Mouse (Mus musculus) E14TG2a.4 (cell line): Measurements from ENCODE around the gene Snapc3.

Experiments used
- H3K27me3 ChIP-seq: 2 replicates; pipeline ENCODE4 v1.6.1; 2014; ENCODE audit warnings: low read length, control low read depth; ENCODE audit not compliant: insufficient read depth
- H3K36me3 ChIP-seq: 2 replicates; pipeline ENCODE4 v1.6.1; 2014; ENCODE audit warnings: low read length, control low read depth; ENCODE audit not compliant: insufficient read depth
- H3K4me1 ChIP-seq: replicated peaks from 2 replicates; pipeline ENCODE4 v1.6.1; 2014; ENCODE audit warnings: low read depth, low read length, control low read depth
- H3K4me3 ChIP-seq: replicated peaks from 2 replicates; pipeline ENCODE4 v1.5.1; 2014; ENCODE audit warnings: mild to moderate bottlenecking, low read length
- H3K9me3 ChIP-seq: 2 replicates; pipeline ENCODE4 v1.6.1; 2014; ENCODE audit warnings: low read length, control low read depth
- CTCF ChIP-seq: conservative IDR thresholded peaks from 2 replicates; pipeline ENCODE4 v1.5.1; 2014; ENCODE audit warnings: low read length
- NANOG ChIP-seq: IDR thresholded peaks from 2 replicates; pipeline ENCODE4 v1.6.1; 2014; ENCODE audit warnings: borderline replicate concordance, low read length, mixed read lengths
- POU5F1 ChIP-seq: IDR thresholded peaks from 2 replicates; pipeline ENCODE4 v1.6.1; 2014; ENCODE audit warnings: low read length, borderline replicate concordance

The Snapc3 gene

DNA sequence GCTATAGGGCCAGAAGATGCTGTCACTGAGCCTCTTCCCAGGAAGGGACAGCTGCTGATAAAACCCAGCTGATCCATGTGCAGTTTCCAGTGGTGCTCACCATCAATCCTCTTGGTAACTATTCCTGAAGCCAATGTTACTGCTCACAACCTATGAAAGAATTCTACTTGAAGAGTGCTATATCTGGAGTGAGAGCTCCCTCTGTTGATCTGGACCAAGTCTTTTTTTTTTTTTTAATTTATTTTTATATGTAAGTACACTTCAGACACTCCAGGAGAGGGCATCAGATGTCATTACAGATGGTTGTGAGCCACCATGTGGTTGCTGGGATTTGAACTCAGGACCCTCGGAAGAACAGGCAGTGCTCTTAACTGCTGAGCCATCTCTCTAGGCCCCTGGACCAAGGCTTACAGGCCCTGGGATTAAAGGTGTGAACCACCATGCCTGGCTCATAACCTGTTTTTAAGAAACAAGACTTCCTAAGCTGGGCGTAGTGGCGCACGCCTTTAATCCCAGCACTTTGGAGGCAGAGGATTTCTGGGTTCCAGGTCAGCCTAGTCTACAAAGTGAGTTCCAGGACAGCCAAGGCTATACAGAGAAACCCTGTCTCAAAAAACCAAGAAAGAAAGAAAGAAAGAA lies 7.5 kb upstream of the Snapc3 start:
- TF ChIP-seq CTCF (no peak), POU5F1 (no peak), NANOG (no peak)
- H3K9me3 ChIP-seq, result peaks cover 61% of the 10 kb centered on the region
- H3K4me1 ChIP-seq, result no peaks in the 10 kb centered on the region
- H3K36me3 ChIP-seq, result no peaks in the 10 kb centered on the region
- no peak overlapping the region for H3K4me3 ChIP-seq
- H3K27me3 ChIP-seq, result no peaks in the 10 kb centered on the region

DNA sequence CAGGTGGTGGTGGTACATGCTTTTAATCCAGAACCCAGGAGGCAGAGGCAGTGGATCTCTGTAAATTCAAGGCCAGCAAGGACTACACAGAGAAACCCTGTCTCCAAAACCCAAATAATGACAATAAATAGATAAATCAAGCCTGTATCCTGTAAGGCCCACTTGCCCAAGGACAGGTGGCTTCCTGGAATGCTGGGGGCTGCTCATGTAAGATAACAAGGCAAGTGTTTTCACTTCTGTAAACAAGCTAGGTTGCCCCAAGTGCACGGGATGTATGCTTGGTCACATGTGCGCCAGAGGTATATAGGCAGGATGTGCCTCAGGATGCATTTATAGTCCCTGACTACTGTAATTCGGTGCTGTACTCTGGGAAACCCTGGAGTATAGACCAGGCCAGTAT lies 5.5 kb upstream of the Snapc3 start:
- TF ChIP-seq NANOG (no peak), CTCF (no peak), POU5F1 (no peak)
- H3K27me3 ChIP-seq, result no peaks in the 10 kb centered on the region
- peaks cover 54% of the 10 kb centered on the region for H3K9me3 ChIP-seq
- no peak overlapping the region for H3K4me3 ChIP-seq
- H3K4me1 ChIP-seq, result peaks cover 11% of the 10 kb centered on the region
- no peaks in the 10 kb centered on the region for H3K36me3 ChIP-seq

DNA sequence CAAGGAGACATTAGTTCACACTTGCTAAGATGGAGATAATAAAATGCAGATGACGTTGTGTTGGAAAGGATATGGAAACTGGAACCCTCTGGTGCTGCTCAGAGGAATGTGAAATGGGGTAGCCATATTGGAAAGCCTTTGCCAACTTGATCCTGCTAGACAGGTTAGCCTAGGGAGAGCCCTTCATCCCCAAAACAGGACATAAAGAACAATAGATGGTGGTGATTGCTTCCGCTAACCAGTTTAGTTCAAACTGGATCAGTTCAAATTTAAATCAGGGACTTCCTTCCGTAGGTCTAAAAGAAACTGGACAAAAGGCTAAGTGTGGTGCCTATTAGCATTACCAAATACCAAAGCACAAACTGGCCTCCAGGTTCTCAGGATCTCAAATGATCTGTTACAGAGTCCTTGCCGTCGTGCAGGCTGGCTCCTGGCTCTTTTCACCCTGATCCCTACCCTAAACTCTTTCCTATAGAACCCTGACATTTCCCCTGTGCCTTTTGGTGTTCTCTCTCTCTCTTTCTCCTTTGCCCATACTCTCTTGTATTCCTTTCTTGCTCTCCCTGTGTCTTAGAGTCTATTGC lies 3.2 kb upstream of the Snapc3 start:
- H3K4me1 ChIP-seq, result peaks cover 22% of the 10 kb centered on the region
- H3K27me3 ChIP-seq, result no peaks in the 10 kb centered on the region
- peaks cover 36% of the 10 kb centered on the region for H3K9me3 ChIP-seq
- H3K36me3 ChIP-seq, result peaks cover 7% of the 10 kb centered on the region
- H3K4me3 ChIP-seq, result no peak overlapping the region
- TF ChIP-seq NANOG (no peak), CTCF (no peak), POU5F1 (no peak)

DNA sequence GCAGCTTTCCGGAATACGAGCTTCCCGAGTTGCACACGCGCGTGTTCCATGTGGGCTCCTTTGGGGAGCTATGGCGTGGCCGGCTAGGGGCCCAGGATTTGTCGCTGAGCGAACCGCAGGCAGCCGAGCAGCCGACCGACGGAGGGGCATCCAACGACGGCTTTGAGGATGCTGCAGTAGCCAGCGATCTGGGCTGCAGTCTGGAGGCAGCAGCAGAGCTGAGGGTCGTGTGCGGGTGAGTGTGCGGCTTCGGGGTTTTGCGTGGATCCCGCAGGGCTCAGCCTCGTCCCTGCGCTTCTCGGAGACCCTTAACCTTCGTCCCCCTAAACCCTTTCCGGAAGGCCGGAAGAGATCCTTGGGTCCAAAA lies 279 bp downstream of the Snapc3 start:
- Histone ChIP-seq H3K36me3 (peaks cover 24% of the 10 kb centered on the region), H3K4me3 (peak overlapping the region; percentile 100), H3K9me3 (peaks cover 33% of the 10 kb centered on the region), H3K27me3 (no peaks in the 10 kb centered on the region), H3K4me1 (peaks cover 30% of the 10 kb centered on the region)
- TF ChIP-seq POU5F1, result no peak
- TF ChIP-seq CTCF, result no peak
- no peak for TF ChIP-seq NANOG

DNA sequence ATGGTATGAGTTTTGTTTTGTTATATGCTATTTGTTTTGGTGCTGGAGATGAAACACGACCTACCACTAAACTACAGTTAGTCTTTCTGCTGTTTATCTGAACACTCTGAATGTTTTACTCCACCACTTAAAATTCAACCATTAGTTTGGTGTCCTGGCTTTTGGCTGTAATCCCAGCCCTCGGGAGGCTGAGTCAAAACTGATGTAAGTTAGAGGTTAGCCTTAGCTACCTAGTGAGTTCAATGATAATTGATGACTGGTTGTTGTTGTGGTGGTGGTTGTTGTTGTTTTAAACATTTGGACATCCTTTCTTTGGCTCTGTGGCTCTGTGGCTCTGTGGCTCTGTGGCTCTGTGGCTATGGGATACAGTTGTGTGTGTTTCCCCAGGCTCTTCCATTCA lies 1.3 kb downstream of the Snapc3 start:
- Histone ChIP-seq H3K27me3 (no peaks in the 10 kb centered on the region), H3K4me3 (peak overlapping the region; percentile 100), H3K4me1 (peaks cover 39% of the 10 kb centered on the region), H3K36me3 (peaks cover 34% of the 10 kb centered on the region), H3K9me3 (peaks cover 23% of the 10 kb centered on the region)
- no peak for TF ChIP-seq CTCF
- TF ChIP-seq NANOG, result no peak
- no peak for TF ChIP-seq POU5F1

DNA sequence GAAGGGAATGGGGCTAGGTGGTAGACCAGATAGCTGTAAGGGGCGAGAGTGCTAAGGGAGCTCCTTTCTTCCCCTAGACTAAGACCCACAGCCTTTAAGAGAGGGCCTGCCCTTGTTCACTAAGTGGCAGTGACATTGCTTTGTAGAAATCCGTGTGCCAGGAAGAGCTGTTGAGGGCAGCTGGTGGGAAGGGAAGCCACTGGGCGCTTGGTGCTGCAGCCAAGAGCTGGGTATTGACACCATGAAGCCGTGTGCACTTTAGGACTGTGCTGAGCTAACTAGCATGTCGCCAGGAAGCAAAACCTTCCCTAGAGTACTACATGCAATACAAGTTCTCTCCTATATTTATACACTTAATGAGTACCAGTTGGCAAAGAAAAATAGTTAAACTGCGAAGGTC lies 6.1 kb downstream of the Snapc3 start:
- Histone ChIP-seq H3K4me1 (peaks cover 60% of the 10 kb centered on the region), H3K4me3 (no peak overlapping the region), H3K27me3 (no peaks in the 10 kb centered on the region), H3K9me3 (no peaks in the 10 kb centered on the region), H3K36me3 (peaks cover 72% of the 10 kb centered on the region)
- no peak for TF ChIP-seq NANOG
- TF ChIP-seq POU5F1, result no peak
- TF ChIP-seq CTCF, result no peak

DNA sequence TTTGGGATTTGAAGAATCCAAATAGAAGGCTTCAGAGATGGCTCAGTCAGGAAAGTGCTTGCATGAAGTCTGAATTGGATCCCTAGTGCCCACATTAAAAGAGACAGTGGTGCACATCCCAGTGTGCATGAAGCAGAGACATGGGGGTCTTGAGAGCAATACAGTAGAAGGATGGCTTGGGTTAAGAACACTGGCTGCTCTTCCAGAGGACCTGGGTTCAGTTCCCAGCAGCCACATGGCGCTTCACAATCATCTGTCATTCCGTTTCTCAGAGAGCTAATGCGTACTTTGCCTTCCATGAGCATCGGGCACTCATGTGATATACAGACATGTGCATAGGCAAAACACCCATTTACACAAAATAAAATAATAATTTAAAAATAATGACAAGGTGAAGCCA lies 7.6 kb downstream of the Snapc3 start:
- H3K4me1 ChIP-seq, result peaks cover 52% of the 10 kb centered on the region
- TF ChIP-seq NANOG, result no peak
- no peak for TF ChIP-seq CTCF
- TF ChIP-seq POU5F1, result no peak
- H3K36me3 ChIP-seq, result peaks cover 71% of the 10 kb centered on the region
- no peaks in the 10 kb centered on the region for H3K27me3 ChIP-seq
- H3K4me3 ChIP-seq, result no peak overlapping the region
- no peaks in the 10 kb centered on the region for H3K9me3 ChIP-seq

DNA sequence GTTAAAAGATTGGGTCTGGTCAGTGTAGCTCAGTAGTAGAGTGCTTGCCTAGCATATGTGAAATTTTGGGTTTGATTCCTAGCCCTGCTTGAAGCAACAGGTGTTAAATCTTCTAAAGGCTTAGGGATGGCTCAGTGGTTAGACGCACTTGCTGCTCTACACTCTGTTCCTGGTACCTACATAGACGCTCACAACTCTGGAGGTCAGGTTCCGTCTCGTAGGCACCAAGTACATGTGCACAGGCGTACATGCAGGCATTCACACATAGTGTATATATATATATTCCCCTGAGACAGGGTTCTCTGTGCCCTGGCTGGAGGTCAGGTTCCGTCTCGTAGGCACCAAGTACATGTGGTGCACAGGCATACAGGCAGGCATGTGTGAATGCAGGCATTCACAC lies 9.6 kb downstream of the Snapc3 start:
- Histone ChIP-seq H3K9me3 (no peaks in the 10 kb centered on the region), H3K36me3 (peaks cover 84% of the 10 kb centered on the region), H3K4me3 (no peak overlapping the region), H3K4me1 (peaks cover 72% of the 10 kb centered on the region), H3K27me3 (no peaks in the 10 kb centered on the region)
- TF ChIP-seq CTCF, result no peak
- TF ChIP-seq NANOG, result no peak
- TF ChIP-seq POU5F1, result no peak

DNA sequence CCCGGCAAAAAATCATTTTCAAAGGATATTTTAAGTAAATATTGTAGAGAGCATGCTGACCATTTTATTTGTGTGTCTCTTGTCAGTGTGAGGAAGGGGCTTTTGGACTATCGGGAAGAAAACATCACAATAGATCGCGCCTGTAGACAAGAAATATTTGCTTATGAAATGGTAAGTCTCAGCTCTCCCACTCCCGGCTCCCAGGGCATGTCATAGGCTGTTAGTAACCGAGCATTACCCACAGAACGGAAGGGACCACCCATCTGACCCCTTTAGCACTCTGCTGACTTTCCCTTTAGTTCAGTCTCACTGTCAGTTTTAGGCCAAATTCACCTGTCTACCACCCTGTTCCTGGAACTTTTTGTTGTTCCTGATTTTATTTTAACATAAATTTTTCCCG lies 10.2 kb downstream of the Snapc3 start:
- H3K27me3 ChIP-seq, result no peaks in the 10 kb centered on the region
- H3K4me1 ChIP-seq, result peaks cover 73% of the 10 kb centered on the region
- peaks cover 84% of the 10 kb centered on the region for H3K36me3 ChIP-seq
- no peaks in the 10 kb centered on the region for H3K9me3 ChIP-seq
- TF ChIP-seq CTCF (no peak), POU5F1 (no peak), NANOG (no peak)
- H3K4me3 ChIP-seq, result no peak overlapping the region
